Mouse (Mus musculus) gastrocnemius, adult 8-10 months (tissue): Measurements from ENCODE around the gene Kirrel3. TPM values are rescaled to one million over a fixed set of nuclear protein-coding genes. Genes with fewer than 3 reads are reported as not detected.

ENCODE experiments used
- DNase-seq, 2 experiments: peaks; one replicate each; pipeline ENCODE4 v3.0.0; 2022; ENCODE audit warnings: low spot score in 2 of 2
- total RNA-seq, 4 experiments: library from RNA; stranded (reverse); gene quantifications; 2 replicates each; pipeline ENCODE4 v1.2.4; 2022

The Kirrel3 gene
- total RNA-seq, 4 experiments from 2014 or later: 0.39 to 0.74 (median 0.52) TPM

GRCm38 (mm10) chr9:35024591-35025496 is 539.1 kb downstream of the Kirrel3 start:
- DNase-seq: no peak

- no peak for DNase-seq
These were observed 540.6 kb downstream of the Kirrel3 start for GRCm38 (mm10) chr9:35026311-35026710.

GRCm38 (mm10) chr9:35026897-35027311 is 541.2 kb downstream of the Kirrel3 start:
- DNase-seq: no peak

GRCm38 (mm10) chr9:35027382-35027997 is 541.8 kb downstream of the Kirrel3 start:
- no peak for DNase-seq

- no peak for DNase-seq
These were observed 545.1 kb downstream of the Kirrel3 start for GRCm38 (mm10) chr9:35030823-35031222.

GRCm38 (mm10) chr9:35032457-35032856 is 546.8 kb downstream of the Kirrel3 start:
- DNase-seq: no peak

- DNase-seq: no peak
These were observed 549.4 kb downstream of the Kirrel3 start for GRCm38 (mm10) chr9:35035074-35035473.

GRCm38 (mm10) chr9:35038922-35039586 is 553.4 kb downstream of the Kirrel3 start:
- DNase-seq: no peak

GRCm38 (mm10) chr9:35039846-35040245 is 554.2 kb downstream of the Kirrel3 start:
- no peak for DNase-seq

GRCm38 (mm10) chr9:35041493-35041892 is 555.8 kb downstream of the Kirrel3 start:
- no peak for DNase-seq

- DNase-seq: no peak
These were observed 557.9 kb downstream of the Kirrel3 start for GRCm38 (mm10) chr9:35043619-35044018.

- DNase-seq: no peak
These were observed 558.8 kb downstream of the Kirrel3 start for GRCm38 (mm10) chr9:35044458-35044857.

GRCm38 (mm10) chr9:35045031-35045531 is 559.4 kb downstream of the Kirrel3 start:
- no peak for DNase-seq

GRCm38 (mm10) chr9:35045756-35046155 is 560.1 kb downstream of the Kirrel3 start:
- DNase-seq: peak; percentile 79 to 86

- no peak for DNase-seq
These were observed 562.8 kb downstream of the Kirrel3 start for GRCm38 (mm10) chr9:35048449-35048848.

GRCm38 (mm10) chr9:35049891-35050527 is 564.3 kb downstream of the Kirrel3 start:
- DNase-seq: peak in 1 of 2 experiments; percentile 1

GRCm38 (mm10) chr9:35050701-35051454 is 565.2 kb downstream of the Kirrel3 start:
- DNase-seq: peak in 1 of 2 experiments; percentile 1

GRCm38 (mm10) chr9:35051666-35052065 is 566.0 kb downstream of the Kirrel3 start:
- DNase-seq: peak in 1 of 2 experiments; percentile 1

- peak in 1 of 2 experiments; percentile 0 for DNase-seq
These were observed 567.0 kb downstream of the Kirrel3 start for GRCm38 (mm10) chr9:35052671-35053070.

GRCm38 (mm10) chr9:35053081-35053480 is 567.4 kb downstream of the Kirrel3 start:
- DNase-seq: peak in 1 of 2 experiments; percentile 1
